Mouse (Mus musculus): ENCODE data around the gene Zmynd10. TPM values are rescaled to one million over a fixed set of nuclear protein-coding genes. Genes with fewer than 3 reads are reported as not detected.

Gene Zmynd10
- polyA plus RNA-seq, 1 experiment, result 0.28 TPM

- TF ChIP-seq GATA1 (IDR thresholded peaks at IDR 0.05; ENCODE audit: low read length), result no peak
Observed at GRCm38 (mm10) chr9:107566855-107567254, 19.8 kb downstream of the Zmynd10 start.

GRCm38 (mm10) chr9:107567702-107568319 is 20.7 kb downstream of the Zmynd10 start, which contains the start of gene Hyal2:
TSS of gene Hyal2 (plus strand) at chr9:107567945.
- no peak for TF ChIP-seq GATA1 (IDR thresholded peaks at IDR 0.05; ENCODE audit: low read length)

- TF ChIP-seq GATA1 (IDR thresholded peaks at IDR 0.05; ENCODE audit: low read length), result no peak
Observed at GRCm38 (mm10) chr9:107568331-107569261, 21.5 kb downstream of the Zmynd10 start.

- no peak for TF ChIP-seq GATA1 (IDR thresholded peaks at IDR 0.05; ENCODE audit: low read length)
Observed at GRCm38 (mm10) chr9:107569270-107569669, 22.2 kb downstream of the Zmynd10 start.

- no peak for TF ChIP-seq GATA1 (IDR thresholded peaks at IDR 0.05; ENCODE audit: low read length)
Observed at GRCm38 (mm10) chr9:107570016-107570415, 22.9 kb downstream of the Zmynd10 start.

GRCm38 (mm10) chr9:107570845-107571244 is 23.7 kb downstream of the Zmynd10 start:
- TF ChIP-seq GATA1 (IDR thresholded peaks at IDR 0.05; ENCODE audit: low read length), result peak; percentile 37

- no peak for TF ChIP-seq GATA1 (IDR thresholded peaks at IDR 0.05; ENCODE audit: low read length)
Observed at GRCm38 (mm10) chr9:107571534-107572326, 24.6 kb downstream of the Zmynd10 start.

GRCm38 (mm10) chr9:107572327-107572662 is 25.2 kb downstream of the Zmynd10 start:
- TF ChIP-seq GATA1 (IDR thresholded peaks at IDR 0.05; ENCODE audit: low read length), result no peak

GRCm38 (mm10) chr9:107575579-107576356 is 28.7 kb downstream of the Zmynd10 start:
- no peak for TF ChIP-seq GATA1 (IDR thresholded peaks at IDR 0.05; ENCODE audit: low read length)

- no peak for TF ChIP-seq GATA1 (IDR thresholded peaks at IDR 0.05; ENCODE audit: low read length)
Observed at GRCm38 (mm10) chr9:107576357-107577107, 29.4 kb downstream of the Zmynd10 start, which contains the start of gene Hyal1. TSS of gene Hyal1 (plus strand) at chr9:107576927.

GRCm38 (mm10) chr9:107577871-107578270 is 30.8 kb downstream of the Zmynd10 start:
- TF ChIP-seq GATA1 (IDR thresholded peaks at IDR 0.05; ENCODE audit: low read length), result no peak

- TF ChIP-seq GATA1 (IDR thresholded peaks at IDR 0.05; ENCODE audit: low read length), result no peak
Observed at GRCm38 (mm10) chr9:107578587-107578986, 31.5 kb downstream of the Zmynd10 start, which contains the start of gene Naa80. TSS of gene Naa80 (plus strand) at chr9:107578887.

GRCm38 (mm10) chr9:107579023-107579900 is 32.2 kb downstream of the Zmynd10 start:
- TF ChIP-seq GATA1 (IDR thresholded peaks at IDR 0.05; ENCODE audit: low read length), result no peak
